Mouse (Mus musculus): ENCODE data around the gene Cd38.

Gene Cd38

DNA sequence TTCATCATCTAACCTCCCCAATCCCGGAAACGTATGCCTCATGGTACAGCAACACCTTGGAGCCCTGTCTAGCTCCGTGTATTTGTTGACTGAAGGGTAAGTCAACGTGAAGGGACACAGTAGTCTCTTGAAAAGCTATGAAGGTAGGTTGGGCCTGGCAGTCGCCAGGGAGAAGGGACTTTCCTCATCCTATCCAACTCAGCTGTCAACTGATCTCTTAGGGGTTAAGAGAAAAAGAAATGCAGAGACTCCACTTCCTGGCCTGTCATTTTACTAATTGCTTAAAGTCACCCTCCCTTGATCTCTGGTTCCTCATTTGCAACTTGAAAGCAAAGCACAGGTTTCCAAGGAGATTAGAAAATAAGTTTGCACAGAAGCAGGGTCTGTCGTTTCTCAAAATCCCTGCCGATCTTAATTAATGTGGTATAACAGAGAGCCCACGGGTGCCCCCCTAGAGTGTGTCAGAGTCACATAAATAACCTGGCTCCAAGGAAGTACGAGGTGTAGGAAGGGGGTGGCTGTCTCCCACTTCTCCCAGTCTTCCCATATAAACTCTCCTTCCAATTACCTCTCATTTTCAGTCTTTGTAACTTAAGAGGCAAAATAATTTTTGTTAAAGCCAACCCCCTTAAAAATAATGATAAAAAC lies 79.1 kb downstream of the Cd38 start:
- no peak for DNase-seq (ENCODE audit: low spot score)

- peak; percentile 4 for DNase-seq (ENCODE audit: low spot score)
Observed at GRCm38 (mm10) chr5:43948111-43948743, 79.9 kb downstream of the Cd38 start.

DNA sequence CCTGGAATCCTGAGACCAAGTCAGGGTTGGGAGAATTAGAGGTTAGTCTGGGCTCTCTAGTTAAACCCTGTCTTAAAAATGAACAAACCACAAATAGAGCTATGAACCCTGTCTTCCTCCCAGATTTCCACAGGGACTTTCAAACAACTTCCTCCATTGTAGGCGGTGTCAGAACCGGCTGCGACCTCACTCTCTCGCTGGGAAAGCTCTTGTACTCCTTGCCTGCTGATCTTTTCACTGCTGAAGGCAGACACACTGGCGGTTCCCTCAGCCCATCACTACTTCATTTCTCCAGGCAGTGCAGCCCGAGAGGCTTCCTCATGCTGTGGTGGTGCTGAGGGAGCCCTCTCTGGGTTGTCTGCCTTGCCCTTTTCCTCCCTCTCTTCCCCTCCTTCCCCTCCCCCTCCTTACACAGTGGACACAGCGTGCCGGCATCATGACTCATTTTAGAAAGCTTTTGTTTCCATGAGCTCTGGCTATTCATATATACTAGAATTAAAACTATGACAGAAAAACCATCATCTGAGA lies 80.5 kb downstream of the Cd38 start:
- DNase-seq (ENCODE audit: low spot score), result peak; percentile 3

- no peak for DNase-seq (ENCODE audit: low spot score)
Observed at GRCm38 (mm10) chr5:43953241-43953640, 84.9 kb downstream of the Cd38 start.

DNA sequence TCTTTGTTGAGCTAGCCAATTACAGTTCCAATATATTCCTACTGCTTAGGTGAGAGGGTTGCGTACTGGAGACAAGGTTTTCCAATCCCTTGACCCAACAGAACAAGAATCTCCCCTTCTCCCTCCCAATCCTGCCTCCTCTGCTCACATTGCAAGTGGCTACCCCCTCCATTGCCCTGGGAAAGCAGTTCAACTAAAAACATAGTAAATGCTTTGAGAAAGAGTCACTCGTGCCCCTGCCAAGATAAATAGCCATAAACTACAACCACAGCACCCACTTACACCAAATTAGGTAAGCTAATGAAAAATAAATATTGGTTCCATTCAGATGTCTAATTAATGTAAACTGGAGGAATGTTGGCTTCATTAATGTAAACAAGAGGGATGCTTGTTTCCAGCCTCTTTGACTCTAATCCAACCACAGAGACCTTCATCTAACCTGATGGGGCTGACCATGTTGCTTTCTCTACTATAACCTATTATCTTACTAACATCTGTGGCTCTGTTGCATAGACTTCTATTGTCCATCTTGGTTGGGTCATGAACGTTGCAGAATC lies 91.6 kb downstream of the Cd38 start:
- no peak for DNase-seq (ENCODE audit: low spot score)

DNA sequence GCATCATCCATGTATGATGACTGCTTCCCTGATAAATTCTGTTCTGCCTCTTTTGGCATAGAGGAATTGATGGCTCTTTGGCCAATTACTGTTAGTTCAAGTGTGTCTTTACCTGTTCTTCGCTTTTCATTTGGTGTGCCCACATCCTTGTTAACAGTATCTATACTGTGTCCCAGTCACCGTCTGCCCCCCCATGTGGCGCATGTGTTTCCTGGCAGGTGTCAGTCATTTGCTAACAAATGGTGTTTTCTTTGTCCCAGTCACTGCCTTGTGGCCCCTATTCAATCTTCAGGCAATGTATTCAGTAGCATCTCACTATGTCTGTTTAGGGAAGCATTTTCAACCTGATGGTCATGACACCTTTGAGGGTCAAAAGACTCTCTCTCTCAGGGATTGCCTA lies 92.7 kb downstream of the Cd38 start:
- DNase-seq (ENCODE audit: low spot score), result no peak
